Mouse (Mus musculus) forebrain, embryonic 11.5 days (tissue): ENCODE measurements at regions not wholly inside any gene's neighbourhood (a gene's known extent, or its start where the extent isn't known, plus 50 kb on each side); places are given as distances from the start of the nearest gene placed in this dataset.

ENCODE experiments used
- ATAC-seq: fragments of 200-750 bp; cut with Nextera tagmentation; replicated peaks from 2 replicates; pipeline ENCODE4 v1.8.0; 2017; ENCODE audit warnings: moderate TSS enrichment; ENCODE audit not compliant: low FRiP score
- DNase-seq: peaks from one replicate; pipeline ENCODE4 v3.0.0-alpha.2; 2017; ENCODE audit warnings: low spot score
- H3K27ac ChIP-seq: fragments of 300-500 bp; sonication (generic); 2 replicates; pipeline ENCODE4 v1.5.1; 2014; ENCODE audit warnings: low read depth, low read length
- H3K27me3 ChIP-seq: fragments of 300-500 bp; sonication (generic); 2 replicates; pipeline ENCODE4 v1.6.1; 2014; ENCODE audit warnings: mild to moderate bottlenecking, low read length, mixed read lengths; ENCODE audit not compliant: control insufficient read depth, insufficient read depth
- H3K36me3 ChIP-seq: fragments of 300-500 bp; sonication (generic); 2 replicates; pipeline ENCODE4 v1.6.1; 2014; ENCODE audit warnings: mild to moderate bottlenecking, low read length, moderate library complexity, mixed read lengths; ENCODE audit not compliant: control insufficient read depth, insufficient read depth
- H3K4me1 ChIP-seq: fragments of 300-500 bp; sonication (generic); replicated peaks from 2 replicates; pipeline ENCODE4 v1.6.1; 2014; ENCODE audit warnings: low read length, mixed read lengths; ENCODE audit not compliant: control insufficient read depth, insufficient read depth
- H3K4me2 ChIP-seq: fragments of 300-500 bp; sonication (generic); 2 replicates; pipeline ENCODE4 v1.6.1; 2014; ENCODE audit warnings: low read depth, mild to moderate bottlenecking, low read length, moderate library complexity, mixed read lengths; ENCODE audit not compliant: severe bottlenecking
- H3K4me3 ChIP-seq: fragments of 300-500 bp; sonication (generic); 2 replicates; pipeline ENCODE4 v1.5.1; 2014; ENCODE audit warnings: low read depth, low read length
- H3K9ac ChIP-seq: fragments of 300-500 bp; sonication (generic); 2 replicates; pipeline ENCODE4 v1.6.1; 2014; ENCODE audit warnings: low read length
- H3K9me3 ChIP-seq: fragments of 300-500 bp; sonication (generic); 2 replicates; pipeline ENCODE4 v1.6.1; 2016; ENCODE audit warnings: low read length, mixed read lengths; ENCODE audit not compliant: control insufficient read depth
- WGBS: fragments of 180-500 bp; shearing (Covaris S2); extraction: QIAGEN DNeasy Blood & Tissue Kit; methylation state at CpG from one replicate; pipeline ENCODE4 v1.1.7; 2014; 5-methylcytosine and 5-hydroxymethylcytosine counted together

- no peaks in the 10 kb centered on the region for H3K9me3 ChIP-seq
- H3K27me3 ChIP-seq = no peaks in the 10 kb centered on the region
- H3K4me2 ChIP-seq = no peak overlapping the region
- DNase-seq (no peak), ATAC-seq (no peak)
- no peak overlapping the region for H3K27ac ChIP-seq
- H3K4me1 ChIP-seq = peaks cover 2% of the 10 kb centered on the region; the same call in 1 of the 2 replicates
- H3K4me3 ChIP-seq = no peak overlapping the region
- H3K36me3 ChIP-seq = no peaks in the 10 kb centered on the region
- 43% methylated on average over 2 of the region's 2 CpGs for WGBS
- no peak overlapping the region for H3K9ac ChIP-seq
These were observed 103.6 kb upstream of the Lgalsl start for GRCm38 (mm10) chr11:20934191-20935062.

- Histone ChIP-seq H3K4me1 (peaks cover 2% of the 10 kb centered on the region; the same call in 1 of the 2 replicates), H3K9me3 (no peaks in the 10 kb centered on the region), H3K27me3 (no peaks in the 10 kb centered on the region), H3K27ac (no peak overlapping the region), H3K9ac (no peak overlapping the region), H3K4me2 (no peak overlapping the region), H3K36me3 (no peaks in the 10 kb centered on the region), H3K4me3 (no peak overlapping the region)
- no peak for ATAC-seq
- no peak for DNase-seq
These were observed 104.2 kb upstream of the Lgalsl start for GRCm38 (mm10) chr11:20935063-20935370.

GRCm38 (mm10) chr11:20935910-20936309 is 105.1 kb upstream of the Lgalsl start:
- Histone ChIP-seq H3K27ac (no peak overlapping the region), H3K9me3 (no peaks in the 10 kb centered on the region), H3K36me3 (no peaks in the 10 kb centered on the region), H3K9ac (no peak overlapping the region), H3K4me3 (no peak overlapping the region), H3K4me1 (peaks cover 2% of the 10 kb centered on the region; the same call in 1 of the 2 replicates), H3K4me2 (no peak overlapping the region), H3K27me3 (no peaks in the 10 kb centered on the region)
- 95% methylated on average over 2 of the region's 2 CpGs for WGBS
- no peak for DNase-seq
- no peak for ATAC-seq

GRCm38 (mm10) chr11:20936996-20937395 is 106.1 kb upstream of the Lgalsl start:
- 77% methylated on average over 1 of the region's 1 CpGs for WGBS
- Histone ChIP-seq H3K27ac (no peak overlapping the region), H3K36me3 (no peaks in the 10 kb centered on the region), H3K4me2 (no peak overlapping the region), H3K9ac (no peak overlapping the region), H3K4me1 (peaks cover 2% of the 10 kb centered on the region; the same call in 1 of the 2 replicates), H3K27me3 (no peaks in the 10 kb centered on the region), H3K4me3 (no peak overlapping the region), H3K9me3 (no peaks in the 10 kb centered on the region)
- DNase-seq (no peak), ATAC-seq (no peak)

GRCm38 (mm10) chr11:20937942-20938341 is 107.1 kb upstream of the Lgalsl start:
- Histone ChIP-seq H3K4me3 (no peak overlapping the region), H3K9me3 (no peaks in the 10 kb centered on the region), H3K9ac (no peak overlapping the region), H3K27me3 (no peaks in the 10 kb centered on the region), H3K36me3 (no peaks in the 10 kb centered on the region), H3K4me2 (no peak overlapping the region), H3K27ac (no peak overlapping the region), H3K4me1 (peaks cover 2% of the 10 kb centered on the region; the same call in 1 of the 2 replicates)
- DNase-seq = no peak
- 93% methylated on average over 4 of the region's 4 CpGs for WGBS
- ATAC-seq = no peak

- Histone ChIP-seq H3K4me1 (peaks cover 2% of the 10 kb centered on the region; the same call in 1 of the 2 replicates), H3K27me3 (no peaks in the 10 kb centered on the region), H3K9me3 (no peaks in the 10 kb centered on the region), H3K4me2 (no peak overlapping the region), H3K27ac (no peak overlapping the region), H3K4me3 (no peak overlapping the region), H3K36me3 (no peaks in the 10 kb centered on the region), H3K9ac (no peak overlapping the region)
- DNase-seq (no peak), ATAC-seq (no peak)
- 85% methylated on average over 4 of the region's 4 CpGs for WGBS
These were observed 108.8 kb upstream of the Lgalsl start for GRCm38 (mm10) chr11:20939644-20940043.

GRCm38 (mm10) chr11:20941546-20941945 is 110.7 kb upstream of the Lgalsl start:
- no peak overlapping the region for H3K27ac ChIP-seq
- WGBS = 36% methylated on average over 4 of the region's 4 CpGs
- no peaks in the 10 kb centered on the region for H3K9me3 ChIP-seq
- H3K9ac ChIP-seq = no peak overlapping the region
- DNase-seq (no peak), ATAC-seq (0 out of 2 replicates have a peak, but pooled peaks have one; percentile 39)
- no peaks in the 10 kb centered on the region for H3K27me3 ChIP-seq
- H3K36me3 ChIP-seq = no peaks in the 10 kb centered on the region
- H3K4me1 ChIP-seq = no peaks in the 10 kb centered on the region
- no peak overlapping the region for H3K4me3 ChIP-seq
- H3K4me2 ChIP-seq = no peak overlapping the region

- no peaks in the 10 kb centered on the region for H3K4me1 ChIP-seq
- H3K9me3 ChIP-seq = no peaks in the 10 kb centered on the region
- no peak overlapping the region for H3K9ac ChIP-seq
- H3K36me3 ChIP-seq = no peaks in the 10 kb centered on the region
- H3K4me3 ChIP-seq = no peak overlapping the region
- DNase-seq = no peak
- no peak for ATAC-seq
- WGBS = 63% methylated on average over 8 of the region's 8 CpGs
- no peaks in the 10 kb centered on the region for H3K27me3 ChIP-seq
- no peak overlapping the region for H3K4me2 ChIP-seq
- H3K27ac ChIP-seq = no peak overlapping the region
These were observed 124.7 kb upstream of the Lgalsl start for GRCm38 (mm10) chr11:20955561-20955960.

GRCm38 (mm10) chr11:20957766-20958165 is 126.9 kb upstream of the Lgalsl start:
- WGBS = 34% methylated on average over 2 of the region's 2 CpGs
- Histone ChIP-seq H3K4me3 (no peak overlapping the region), H3K4me2 (no peak overlapping the region), H3K9ac (no peak overlapping the region), H3K27me3 (no peaks in the 10 kb centered on the region), H3K36me3 (no peaks in the 10 kb centered on the region), H3K4me1 (no peaks in the 10 kb centered on the region), H3K9me3 (no peaks in the 10 kb centered on the region), H3K27ac (no peak overlapping the region)
- no peak for ATAC-seq
- no peak for DNase-seq
